Mouse (Mus musculus): ENCODE data around the gene AI837181. TPM values are rescaled to one million over a fixed set of nuclear protein-coding genes. Genes with fewer than 3 reads are reported as not detected.
A peak's percentile ranks its signal among the peaks of the same experiment; 100 is the strongest.

Gene AI837181
- polyA plus RNA-seq, 1 experiment from 2014 or later: 61.1 TPM

- WGBS: 71% methylated on average over 4 of the region's 4 CpGs
- no peak overlapping the region for H3K4me3 ChIP-seq (replicated peaks; ENCODE audit: low read length)
- H3K9me3 ChIP-seq (ENCODE audit: control insufficient read depth, low read length): no peaks in the 10 kb centered on the region
- no peaks in the 10 kb centered on the region for H3K27me3 ChIP-seq (replicated peaks; ENCODE audit: control insufficient read depth, insufficient read depth, low read length)
- H3K4me2 ChIP-seq (ENCODE audit: low read length): no peak overlapping the region
- H3K9ac ChIP-seq (replicated peaks; ENCODE audit: low read depth, low read length): no peak overlapping the region
- H3K27ac ChIP-seq (ENCODE audit: low read length): no peak overlapping the region
- peaks cover 5% of the 10 kb centered on the region; the same call in 1 of the 2 replicates for H3K4me1 ChIP-seq (replicated peaks; ENCODE audit: control insufficient read depth, insufficient read depth, low read length)
- H3K36me3 ChIP-seq (ENCODE audit: control insufficient read depth, insufficient read depth): no peaks in the 10 kb centered on the region
- ATAC-seq: no peak
Observed at GRCm38 (mm10) chr19:5431911-5432464, 7.0 kb downstream of the AI837181 start.

- H3K4me3 ChIP-seq (replicated peaks; ENCODE audit: low read length): no peak overlapping the region
- H3K27ac ChIP-seq (ENCODE audit: low read length): no peak overlapping the region
- peaks cover 5% of the 10 kb centered on the region; the same call in 1 of the 2 replicates for H3K4me1 ChIP-seq (replicated peaks; ENCODE audit: control insufficient read depth, insufficient read depth, low read length)
- H3K36me3 ChIP-seq (ENCODE audit: control insufficient read depth, insufficient read depth): no peaks in the 10 kb centered on the region
- no peaks in the 10 kb centered on the region for H3K27me3 ChIP-seq (replicated peaks; ENCODE audit: control insufficient read depth, insufficient read depth, low read length)
- peak overlapping the region; percentile 41 for H3K4me2 ChIP-seq (ENCODE audit: low read length)
- WGBS: 13% methylated on average over 16 of the region's 16 CpGs
- no peak for ATAC-seq
- no peaks in the 10 kb centered on the region for H3K9me3 ChIP-seq (ENCODE audit: control insufficient read depth, low read length)
- H3K9ac ChIP-seq (replicated peaks; ENCODE audit: low read depth, low read length): peak overlapping the region; percentile 38; the same call in 1 of the 2 replicates
Observed at GRCm38 (mm10) chr19:5432992-5433852, 8.3 kb downstream of the AI837181 start.

- WGBS: 66% methylated on average over 7 of the region's 7 CpGs
- Histone ChIP-seq H3K27ac (ENCODE audit: low read length) (no peak overlapping the region), H3K4me1 (replicated peaks; ENCODE audit: control insufficient read depth, insufficient read depth, low read length) (peaks cover 5% of the 10 kb centered on the region; the same call in 1 of the 2 replicates), H3K4me2 (ENCODE audit: low read length) (no peak overlapping the region), H3K36me3 (ENCODE audit: control insufficient read depth, insufficient read depth) (no peaks in the 10 kb centered on the region), H3K9ac (replicated peaks; ENCODE audit: low read depth, low read length) (no peak overlapping the region), H3K4me3 (replicated peaks; ENCODE audit: low read length) (no peak overlapping the region), H3K27me3 (replicated peaks; ENCODE audit: control insufficient read depth, insufficient read depth, low read length) (no peaks in the 10 kb centered on the region), H3K9me3 (ENCODE audit: control insufficient read depth, low read length) (no peaks in the 10 kb centered on the region)
- ATAC-seq: no peak
Observed at GRCm38 (mm10) chr19:5433951-5434350, 9.0 kb downstream of the AI837181 start.

GRCm38 (mm10) chr19:5444371-5444908 lies 19.5 kb downstream of the AI837181 start:
- Histone ChIP-seq H3K36me3 (ENCODE audit: control insufficient read depth, insufficient read depth) (no peaks in the 10 kb centered on the region), H3K9me3 (ENCODE audit: control insufficient read depth, low read length) (peaks cover 3% of the 10 kb centered on the region; the same call in 1 of the 2 replicates), H3K9ac (replicated peaks; ENCODE audit: low read depth, low read length) (no peak overlapping the region), H3K27ac (ENCODE audit: low read length) (no peak overlapping the region), H3K4me1 (replicated peaks; ENCODE audit: control insufficient read depth, insufficient read depth, low read length) (peaks cover 16% of the 10 kb centered on the region), H3K4me2 (ENCODE audit: low read length) (no peak overlapping the region), H3K4me3 (replicated peaks; ENCODE audit: low read length) (no peak overlapping the region), H3K27me3 (replicated peaks; ENCODE audit: control insufficient read depth, insufficient read depth, low read length) (peaks cover 29% of the 10 kb centered on the region)
- WGBS: 66% methylated on average over 9 of the region's 9 CpGs
- no peak for ATAC-seq

- no peak for ATAC-seq
- Histone ChIP-seq H3K4me1 (replicated peaks; ENCODE audit: control insufficient read depth, insufficient read depth, low read length) (peaks cover 16% of the 10 kb centered on the region), H3K9me3 (ENCODE audit: control insufficient read depth, low read length) (peaks cover 3% of the 10 kb centered on the region; the same call in 1 of the 2 replicates), H3K27me3 (replicated peaks; ENCODE audit: control insufficient read depth, insufficient read depth, low read length) (peaks cover 34% of the 10 kb centered on the region), H3K4me2 (ENCODE audit: low read length) (no peak overlapping the region), H3K9ac (replicated peaks; ENCODE audit: low read depth, low read length) (no peak overlapping the region), H3K36me3 (ENCODE audit: control insufficient read depth, insufficient read depth) (no peaks in the 10 kb centered on the region), H3K27ac (ENCODE audit: low read length) (no peak overlapping the region), H3K4me3 (replicated peaks; ENCODE audit: low read length) (no peak overlapping the region)
- WGBS: 46% methylated on average over 7 of the region's 7 CpGs
Observed at GRCm38 (mm10) chr19:5444954-5445353, 20.0 kb downstream of the AI837181 start.

GRCm38 (mm10) chr19:5445747-5446146 lies 20.8 kb downstream of the AI837181 start:
- Histone ChIP-seq H3K9me3 (ENCODE audit: control insufficient read depth, low read length) (no peaks in the 10 kb centered on the region), H3K36me3 (ENCODE audit: control insufficient read depth, insufficient read depth) (no peaks in the 10 kb centered on the region), H3K4me3 (replicated peaks; ENCODE audit: low read length) (no peak overlapping the region), H3K4me2 (ENCODE audit: low read length) (no peak overlapping the region), H3K4me1 (replicated peaks; ENCODE audit: control insufficient read depth, insufficient read depth, low read length) (peaks cover 16% of the 10 kb centered on the region), H3K27ac (ENCODE audit: low read length) (no peak overlapping the region), H3K9ac (replicated peaks; ENCODE audit: low read depth, low read length) (no peak overlapping the region), H3K27me3 (replicated peaks; ENCODE audit: control insufficient read depth, insufficient read depth, low read length) (peaks cover 39% of the 10 kb centered on the region)
- ATAC-seq: no peak
- WGBS: 87% methylated on average over 5 of the region's 5 CpGs

- peaks cover 39% of the 10 kb centered on the region for H3K27me3 ChIP-seq (replicated peaks; ENCODE audit: control insufficient read depth, insufficient read depth, low read length)
- no peak within 1 kb of the TSS for H3K27ac ChIP-seq (ENCODE audit: low read length)
- under 1% methylated on average over 70 of the region's 70 CpGs for WGBS
- H3K9ac ChIP-seq (replicated peaks; ENCODE audit: low read depth, low read length): peak within 1 kb of the TSS; percentile 47
- peak within 1 kb of the TSS; percentile 96 for H3K4me2 ChIP-seq (ENCODE audit: low read length)
- H3K36me3 ChIP-seq (ENCODE audit: control insufficient read depth, insufficient read depth): no peaks in the 10 kb centered on the region
- no peaks in the 10 kb centered on the region for H3K9me3 ChIP-seq (ENCODE audit: control insufficient read depth, low read length)
- ATAC-seq: peak; percentile 77
- H3K4me3 ChIP-seq (replicated peaks; ENCODE audit: low read length): peak within 1 kb of the TSS; percentile 59
- H3K4me1 ChIP-seq (replicated peaks; ENCODE audit: control insufficient read depth, insufficient read depth, low read length): peaks cover 16% of the 10 kb centered on the region
Observed at GRCm38 (mm10) chr19:5447515-5448353, 22.8 kb downstream of the AI837181 start, which contains the start of gene Fosl1. Gene Fosl1, plus strand, starts transcription at chr19:5447547.

- ATAC-seq: no peak
- Histone ChIP-seq H3K27me3 (replicated peaks; ENCODE audit: control insufficient read depth, insufficient read depth, low read length) (peaks cover 39% of the 10 kb centered on the region), H3K9ac (replicated peaks; ENCODE audit: low read depth, low read length) (no peak overlapping the region), H3K4me3 (replicated peaks; ENCODE audit: low read length) (peak overlapping the region; percentile 59), H3K36me3 (ENCODE audit: control insufficient read depth, insufficient read depth) (no peaks in the 10 kb centered on the region), H3K9me3 (ENCODE audit: control insufficient read depth, low read length) (no peaks in the 10 kb centered on the region), H3K27ac (ENCODE audit: low read length) (no peak overlapping the region), H3K4me2 (ENCODE audit: low read length) (peak overlapping the region; percentile 96), H3K4me1 (replicated peaks; ENCODE audit: control insufficient read depth, insufficient read depth, low read length) (peaks cover 16% of the 10 kb centered on the region)
- WGBS: 8% methylated on average over 36 of the region's 36 CpGs
Observed at GRCm38 (mm10) chr19:5448354-5449150, 23.6 kb downstream of the AI837181 start.
